Mouse (Mus musculus) forebrain, postnatal 0 days (tissue): ENCODE results near the gene Pck1. TPM values are rescaled to one million over a fixed set of nuclear protein-coding genes. Genes with fewer than 3 reads are reported as not detected.
A peak's percentile ranks its signal among the peaks of the same experiment; 100 is the strongest.

ENCODE experiments used
- ATAC-seq: fragments of 200-750 bp; cut with Nextera tagmentation; 2 replicates; pipeline ENCODE4 v1.8.0; 2017; ENCODE audit warnings: mild to moderate bottlenecking, moderate library complexity
- DNase-seq: peaks from one replicate; pipeline ENCODE4 v3.0.0-alpha.2; 2015
- H3K27ac ChIP-seq: fragments of 300-500 bp; sonication (generic); 2 replicates; pipeline ENCODE4 v1.5.1; 2014; ENCODE audit warnings: low read depth, mild to moderate bottlenecking, antibody characterized with exemption, low read length, moderate library complexity, mixed read lengths
- H3K27me3 ChIP-seq: fragments of 300-500 bp; sonication (generic); 2 replicates; pipeline ENCODE4 v1.6.1; 2014; ENCODE audit warnings: mild to moderate bottlenecking, low read length, mixed read lengths; ENCODE audit not compliant: insufficient read depth
- H3K36me3 ChIP-seq: fragments of 300-500 bp; sonication (generic); 2 replicates; pipeline ENCODE4 v1.6.1; 2014; ENCODE audit warnings: mild to moderate bottlenecking, moderate library complexity; ENCODE audit not compliant: insufficient read depth
- H3K4me1 ChIP-seq: fragments of 300-500 bp; sonication (generic); 2 replicates; pipeline ENCODE4 v1.6.1; 2014; ENCODE audit warnings: antibody characterized with exemption; ENCODE audit not compliant: insufficient read depth
- H3K4me2 ChIP-seq: fragments of 300-500 bp; sonication (generic); 2 replicates; pipeline ENCODE4 v1.6.1; 2014; ENCODE audit warnings: low read depth, mild to moderate bottlenecking, moderate library complexity
- H3K4me3 ChIP-seq: fragments of 300-500 bp; sonication (generic); 2 replicates; pipeline ENCODE4 v1.5.1; 2014; ENCODE audit warnings: low read depth, low read length, mixed read lengths
- H3K9ac ChIP-seq: fragments of 300-500 bp; sonication (generic); 2 replicates; pipeline ENCODE4 v1.6.1; 2014; ENCODE audit warnings: mild to moderate bottlenecking
- H3K9me3 ChIP-seq: fragments of 300-500 bp; sonication (generic); 2 replicates; pipeline ENCODE4 v1.6.1; 2016; ENCODE audit warnings: low read length
- CTCF ChIP-seq: sonication (generic); IDR thresholded peaks from 2 replicates; pipeline ENCODE4 v1.5.1; 2016; ENCODE audit warnings: antibody characterized with exemption, control low read depth, low read depth
- WGBS: fragments of 180-500 bp; shearing (Covaris S2); extraction: QIAGEN DNeasy Blood & Tissue Kit; methylation state at CpG from one replicate; pipeline ENCODE4 v1.1.7; 2014; 5-methylcytosine and 5-hydroxymethylcytosine counted together
- polyA plus RNA-seq: library from polyadenylated mRNA; unstranded; fragments of >200 nt; fragmentation: Nextera tagmentation; extraction: Ambion mirVana; gene quantifications from 2 replicates; pipeline ENCODE4 v1.2.1, GENCODE M21; 2015
- total RNA-seq: library from RNA; depleted of rRNA; stranded (reverse); fragments of >200 nt; gene quantifications from 2 replicates; pipeline ENCODE4 v1.2.3, GENCODE M21; 2014

Pck1 gene
- total and polyA plus RNA-seq, 2 experiments from 2014 or later, result not detected

GRCm38 (mm10) chr2:173185282-173185681 lies 32.4 kb downstream of the Pck1 start:
- no peaks in the 10 kb centered on the region for H3K4me1 ChIP-seq
- no peak overlapping the region for H3K9ac ChIP-seq
- H3K27me3 ChIP-seq, result no peaks in the 10 kb centered on the region
- WGBS, result 69% methylated on average over 6 of the region's 6 CpGs
- no peaks in the 10 kb centered on the region for H3K36me3 ChIP-seq
- ATAC-seq (no peak), DNase-seq (no peak)
- no peak overlapping the region for H3K4me2 ChIP-seq
- no peak for TF ChIP-seq CTCF
- no peaks in the 10 kb centered on the region for H3K9me3 ChIP-seq
- no peak overlapping the region for H3K27ac ChIP-seq
- H3K4me3 ChIP-seq, result no peak overlapping the region

- H3K4me1 ChIP-seq, result no peaks in the 10 kb centered on the region
- H3K4me3 ChIP-seq, result no peak overlapping the region
- WGBS, result 33% methylated on average over 26 of the region's 26 CpGs
- no peak overlapping the region for H3K27ac ChIP-seq
- ATAC-seq, result peak; percentile 83
- H3K36me3 ChIP-seq, result no peaks in the 10 kb centered on the region
- no peak overlapping the region for H3K9ac ChIP-seq
- H3K4me2 ChIP-seq, result peak overlapping the region; percentile 17; the same call in 1 of the 2 replicates
- TF ChIP-seq CTCF, result peak; percentile 99
- no peaks in the 10 kb centered on the region for H3K9me3 ChIP-seq
- no peaks in the 10 kb centered on the region for H3K27me3 ChIP-seq
- DNase-seq, result peak; percentile 88
These were observed 33.4 kb downstream of the Pck1 start for GRCm38 (mm10) chr2:173186047-173186943.

- Histone ChIP-seq H3K9ac (no peak overlapping the region), H3K27ac (no peak overlapping the region), H3K9me3 (no peaks in the 10 kb centered on the region), H3K4me1 (no peaks in the 10 kb centered on the region), H3K27me3 (no peaks in the 10 kb centered on the region), H3K4me3 (no peak overlapping the region), H3K36me3 (no peaks in the 10 kb centered on the region), H3K4me2 (no peak overlapping the region)
- 40% methylated on average over 8 of the region's 8 CpGs for WGBS
- TF ChIP-seq CTCF, result no peak
- no peak for DNase-seq
- no peak for ATAC-seq
These were observed 34.5 kb downstream of the Pck1 start for GRCm38 (mm10) chr2:173187182-173187855.

GRCm38 (mm10) chr2:173194796-173195195 lies 41.9 kb downstream of the Pck1 start:
- Histone ChIP-seq H3K27me3 (no peaks in the 10 kb centered on the region), H3K9ac (no peak overlapping the region), H3K27ac (no peak overlapping the region), H3K4me1 (no peaks in the 10 kb centered on the region), H3K9me3 (0 out of 2 replicates have a peak, but pooled peaks cover 6% of the 10 kb centered on the region), H3K4me2 (no peak overlapping the region), H3K36me3 (no peaks in the 10 kb centered on the region), H3K4me3 (no peak overlapping the region)
- DNase-seq (no peak), ATAC-seq (no peak)
- WGBS, result 88% methylated on average over 4 of the region's 4 CpGs
- TF ChIP-seq CTCF, result no peak

- no peaks in the 10 kb centered on the region for H3K27me3 ChIP-seq
- no peak overlapping the region for H3K4me3 ChIP-seq
- no peak for TF ChIP-seq CTCF
- H3K4me1 ChIP-seq, result no peaks in the 10 kb centered on the region
- H3K36me3 ChIP-seq, result no peaks in the 10 kb centered on the region
- no peak overlapping the region for H3K4me2 ChIP-seq
- ATAC-seq (no peak), DNase-seq (no peak)
- 0 out of 2 replicates have a peak, but pooled peaks cover 6% of the 10 kb centered on the region for H3K9me3 ChIP-seq
- no peak overlapping the region for H3K9ac ChIP-seq
- 81% methylated on average over 19 of the region's 19 CpGs for WGBS
- no peak overlapping the region for H3K27ac ChIP-seq
These were observed 50.3 kb downstream of the Pck1 start for GRCm38 (mm10) chr2:173202924-173203689.

GRCm38 (mm10) chr2:173203726-173204125 lies 50.9 kb downstream of the Pck1 start:
- Histone ChIP-seq H3K27me3 (no peaks in the 10 kb centered on the region), H3K9ac (no peak overlapping the region), H3K4me1 (no peaks in the 10 kb centered on the region), H3K9me3 (0 out of 2 replicates have a peak, but pooled peaks cover 4% of the 10 kb centered on the region), H3K4me3 (no peak overlapping the region), H3K4me2 (no peak overlapping the region), H3K36me3 (no peaks in the 10 kb centered on the region), H3K27ac (no peak overlapping the region)
- no peak for ATAC-seq
- 77% methylated on average over 3 of the region's 3 CpGs for WGBS
- no peak for TF ChIP-seq CTCF
- DNase-seq, result no peak
